Mouse (Mus musculus) MEL (cell line): ENCODE measurements around the gene Gria4. TPM values are rescaled to one million over a fixed set of nuclear protein-coding genes. Genes with fewer than 3 reads are reported as not detected.

Experiments
- DNase-seq: peaks from one replicate; pipeline ENCODE4 v3.0.0; 2011; ENCODE audit warnings: low read depth, low spot score
- H3K27ac ChIP-seq: 2 replicates; pipeline ENCODE4 v1.5.1; 2012; ENCODE audit warnings: low read depth, mild to moderate bottlenecking, control low read depth, low read length, moderate library complexity; ENCODE audit not compliant: control insufficient read depth
- H3K27me3 ChIP-seq, 2 experiments: fragments of 150-350 bp in 1 of 2; sonication (generic) in 1 of 2; 2 replicates each; pipeline ENCODE4 v1.6.1; 2012; ENCODE audit warnings: low read length in 2 of 2, mild to moderate bottlenecking in 2 of 2, improper control_type of control experiment in 1 of 2, moderate library complexity in 1 of 2; ENCODE audit not compliant: insufficient read depth in 2 of 2, control insufficient read depth in 1 of 2
- H3K36me3 ChIP-seq, 2 experiments: 2 replicates each; pipeline ENCODE4 v1.6.1; 2012 to 2014; ENCODE audit warnings: low read length in 2 of 2, improper control_type of control experiment in 1 of 2, inconsistent platforms in 1 of 2, mild to moderate bottlenecking in 1 of 2; ENCODE audit not compliant: insufficient read depth in 2 of 2, control insufficient read depth in 1 of 2
- H3K4me1 ChIP-seq, 2 experiments: fragments of 150-350 bp in 1 of 2; sonication (generic) in 1 of 2; 2 replicates each; pipeline ENCODE4 v1.6.1; 2012; ENCODE audit warnings: low read length in 2 of 2, improper control_type of control experiment in 1 of 2, mild to moderate bottlenecking in 1 of 2; ENCODE audit not compliant: insufficient read depth in 2 of 2, control insufficient read depth in 1 of 2
- H3K4me3 ChIP-seq, 2 experiments: fragments of 150-350 bp in 1 of 2; sonication (generic) in 1 of 2; 2 replicates each; pipeline ENCODE4 v1.5.1; 2012; ENCODE audit warnings: low read depth in 2 of 2, low read length in 2 of 2, mild to moderate bottlenecking in 2 of 2, moderate library complexity in 2 of 2, control low read depth in 1 of 2, improper control_type of control experiment in 1 of 2; ENCODE audit not compliant: control insufficient read depth in 1 of 2, insufficient read depth in 1 of 2
- H3K79me2 ChIP-seq: 2 replicates; pipeline ENCODE4 v1.6.1; 2012; ENCODE audit warnings: mild to moderate bottlenecking, low read length, moderate library complexity; ENCODE audit not compliant: control insufficient read depth, poor library complexity, insufficient read depth
- H3K9ac ChIP-seq: 2 replicates; pipeline ENCODE4 v1.6.1; 2012; ENCODE audit warnings: low read depth, mild to moderate bottlenecking, control low read depth, low read length, moderate library complexity; ENCODE audit not compliant: control insufficient read depth, poor library complexity, severe bottlenecking
- H3K9me3 ChIP-seq: fragments of 150-350 bp; sonication (generic); replicated peaks from 2 replicates; pipeline ENCODE4 v1.6.1; 2012; ENCODE audit warnings: mild to moderate bottlenecking, low read length, improper control_type of control experiment, moderate library complexity; ENCODE audit not compliant: insufficient read depth
- BHLHE40 ChIP-seq: IDR thresholded peaks from 2 replicates; pipeline ENCODE4 v1.6.1; 2012; ENCODE audit warnings: low read depth, mild to moderate bottlenecking, inconsistent platforms, low read length, improper control_type of control experiment, borderline replicate concordance
- ETS1 ChIP-seq: IDR thresholded peaks from 2 replicates; pipeline ENCODE4 v1.6.1; 2012; ENCODE audit warnings: low read depth, mild to moderate bottlenecking, inconsistent platforms, low read length, improper control_type of control experiment, moderate library complexity
- GABPA ChIP-seq: IDR thresholded peaks from 2 replicates; pipeline ENCODE4 v1.6.1; 2012; ENCODE audit warnings: low read depth, mild to moderate bottlenecking, inconsistent platforms, low read length, improper control_type of control experiment, moderate library complexity
- GATA1 ChIP-seq: IDR thresholded peaks from 2 replicates; pipeline ENCODE4 v1.6.1; 2011; ENCODE audit warnings: low read depth, low read length, improper control_type of control experiment
- HCFC1 ChIP-seq: IDR thresholded peaks from 2 replicates; pipeline ENCODE4 v1.6.1; 2012; ENCODE audit warnings: low read depth, mild to moderate bottlenecking, inconsistent platforms, low read length, improper control_type of control experiment, moderate library complexity
- MAFK ChIP-seq: IDR thresholded peaks from 2 replicates; pipeline ENCODE4 v1.6.1; 2011; ENCODE audit warnings: low read depth, mild to moderate bottlenecking, low read length, improper control_type of control experiment, borderline replicate concordance
- MAX ChIP-seq: IDR thresholded peaks from 2 replicates; pipeline ENCODE4 v1.6.1; 2011; ENCODE audit warnings: low read length, improper control_type of control experiment
- MAZ ChIP-seq: IDR thresholded peaks from 2 replicates; pipeline ENCODE4 v1.6.1; 2012; ENCODE audit warnings: low read depth, mild to moderate bottlenecking, inconsistent platforms, low read length, improper control_type of control experiment
- MEF2A ChIP-seq: IDR thresholded peaks from 2 replicates; pipeline ENCODE4 v1.6.1; 2014; ENCODE audit warnings: low read depth, mild to moderate bottlenecking, inconsistent platforms, low read length, improper control_type of control experiment; ENCODE audit not compliant: poor library complexity, insufficient replicate concordance, severe bottlenecking; ENCODE audit errors: extremely low read depth
- MXI1 ChIP-seq: IDR thresholded peaks from 2 replicates; pipeline ENCODE4 v1.6.1; 2011; ENCODE audit warnings: mild to moderate bottlenecking, low read depth, low read length, improper control_type of control experiment
- MYB ChIP-seq: IDR thresholded peaks from 2 replicates; pipeline ENCODE4 v1.6.1; 2011; ENCODE audit warnings: mild to moderate bottlenecking, low read depth, low read length, improper control_type of control experiment
- MYC ChIP-seq: IDR thresholded peaks from 2 replicates; pipeline ENCODE4 v1.6.1; 2011; ENCODE audit warnings: low read depth, mild to moderate bottlenecking, low read length, improper control_type of control experiment, moderate library complexity
- NRF1 ChIP-seq: IDR thresholded peaks from 2 replicates; pipeline ENCODE4 v1.6.1; 2014; ENCODE audit warnings: low read depth, mild to moderate bottlenecking, inconsistent platforms, low read length, improper control_type of control experiment, moderate library complexity; ENCODE audit not compliant: poor library complexity, insufficient read depth, severe bottlenecking
- POLR2A ChIP-seq, 2 experiments: IDR thresholded peaks; 2 replicates each; pipeline ENCODE4 v1.6.1; 2011 to 2012; ENCODE audit warnings: low read length in 2 of 2, mild to moderate bottlenecking in 2 of 2, control low read depth in 1 of 2, improper control_type of control experiment in 1 of 2, low read depth in 1 of 2, moderate library complexity in 1 of 2; ENCODE audit not compliant: control insufficient read depth in 1 of 2, insufficient read depth in 1 of 2, poor library complexity in 1 of 2
- POLR2AphosphoS5 ChIP-seq: IDR thresholded peaks from 2 replicates; pipeline ENCODE4 v1.6.1; 2012; ENCODE audit warnings: low read depth, borderline replicate concordance, mild to moderate bottlenecking, inconsistent platforms, low read length, moderate library complexity, mixed read lengths
- RCOR1 ChIP-seq: IDR thresholded peaks from 2 replicates; pipeline ENCODE4 v1.6.1; 2012; ENCODE audit warnings: low read depth, mild to moderate bottlenecking, inconsistent platforms, low read length, improper control_type of control experiment
- SMC3 ChIP-seq: IDR thresholded peaks from 2 replicates; pipeline ENCODE4 v1.6.1; 2011; ENCODE audit warnings: low read depth, low read length, improper control_type of control experiment
- TAL1 ChIP-seq: IDR thresholded peaks from 2 replicates; pipeline ENCODE4 v1.6.1; 2012; ENCODE audit warnings: mild to moderate bottlenecking, inconsistent platforms, low read length, moderate library complexity, mixed read lengths
- UBTF ChIP-seq: IDR thresholded peaks from 2 replicates; pipeline ENCODE4 v1.6.1; 2012; ENCODE audit warnings: low read depth, mild to moderate bottlenecking, inconsistent platforms, low read length, improper control_type of control experiment, moderate library complexity, borderline replicate concordance; ENCODE audit not compliant: insufficient read depth
- ZMIZ1 ChIP-seq: IDR thresholded peaks from 2 replicates; pipeline ENCODE4 v1.6.1; 2012; ENCODE audit warnings: low read depth, mild to moderate bottlenecking, inconsistent platforms, low read length, improper control_type of control experiment, moderate library complexity
- polyA plus RNA-seq, 2 experiments: library from polyadenylated mRNA; stranded (reverse) in 1 of 2; unstranded in 1 of 2; fragments of >175 nt in 1 of 2; fragments of >200 nt in 1 of 2; gene quantifications; 2 replicates each; pipeline versions ENCODE4 v1.2.1 to v1.2.4; 2012; ENCODE audit warnings: low replicate concordance in 2 of 2, low read depth in 1 of 2; ENCODE audit not compliant: insufficient read length in 2 of 2, insufficient read depth in 1 of 2, missing spikeins in 1 of 2
- total RNA-seq: library from RNA; depleted of rRNA; stranded (reverse); fragments of 300-350 nt; gene quantifications from 2 replicates; pipeline ENCODE4 v1.2.3, GENCODE M21; 2012

The Gria4 gene
- total and polyA plus RNA-seq, 3 experiments, result not detected

GRCm38 (mm10) chr9:4796289-4796645, 233 bp upstream of the Gria4 start:
- Histone ChIP-seq H3K79me2 (no peaks in the 10 kb centered on the region), H3K9me3 (no peaks in the 10 kb centered on the region), H3K4me3 (no peak overlapping the region), H3K9ac (no peak overlapping the region), H3K27ac (no peak overlapping the region), H3K4me1 (0 out of 4 replicates have a peak, but pooled peaks cover 0 to 2% of the 10 kb centered on the region in 2 experiments), H3K27me3 (no peaks in the 10 kb centered on the region), H3K36me3 (no peaks in the 10 kb centered on the region)
- DNase-seq, result no peak
- TF ChIP-seq POLR2A (IDR thresholded peaks at IDR 0.05; ENCODE audit: control insufficient read depth in 1 of 2, insufficient read depth in 1 of 2, low read depth in 1 of 2, low read length in 2 of 2, poor library complexity in 1 of 2) (no peak), POLR2AphosphoS5 (no peak), SMC3 (no peak), MEF2A (no peak), TAL1 (no peak), HCFC1 (no peak), MAZ (no peak), ETS1 (no peak), GATA1 (no peak), BHLHE40 (no peak), MYB (no peak)

- no peak for TF ChIP-seq MAX
- TF ChIP-seq RCOR1, result no peak
- no peak for TF ChIP-seq MAFK
- no peak for TF ChIP-seq MEF2A
- TF ChIP-seq HCFC1, result no peak
- no peak for TF ChIP-seq GABPA
- no peak for TF ChIP-seq ZMIZ1
- no peak for TF ChIP-seq UBTF
- no peak for TF ChIP-seq ETS1
- TF ChIP-seq GATA1, result no peak
- TF ChIP-seq MXI1, result no peak
- no peak for TF ChIP-seq NRF1
- TF ChIP-seq POLR2AphosphoS5, result no peak
- TF ChIP-seq MYC, result no peak
- Histone ChIP-seq H3K9me3 (no peaks in the 10 kb centered on the region), H3K36me3 (no peaks in the 10 kb centered on the region), H3K9ac (no peak overlapping the region), H3K4me3 (no peak overlapping the region), H3K4me1 (0 out of 4 replicates have a peak, but pooled peaks cover 0 to 2% of the 10 kb centered on the region in 2 experiments), H3K79me2 (no peaks in the 10 kb centered on the region), H3K27ac (no peak overlapping the region), H3K27me3 (no peaks in the 10 kb centered on the region)
- no peak for DNase-seq
Measured at GRCm38 (mm10) chr9:4795075-4795474, 959 bp downstream of the Gria4 start.
